Mouse (Mus musculus) forebrain, embryonic 14.5 days (tissue): Measurements from ENCODE around the gene Pdhx. TPM values are rescaled to one million over a fixed set of nuclear protein-coding genes. Genes with fewer than 3 reads are reported as not detected.

ENCODE experiments used
- ATAC-seq: fragments of 200-750 bp; cut with Nextera tagmentation; 2 replicates; pipeline ENCODE4 v1.8.0; 2017; ENCODE audit warnings: mild to moderate bottlenecking, moderate library complexity
- DNase-seq: peaks from one replicate; pipeline ENCODE4 v3.0.0-alpha.2; 2015; ENCODE audit warnings: low spot score
- H3K27ac ChIP-seq: fragments of 300-500 bp; sonication (generic); 2 replicates; pipeline ENCODE4 v1.5.1; 2014; ENCODE audit warnings: low read depth, mild to moderate bottlenecking, control low read depth, low read length, moderate library complexity
- H3K27me3 ChIP-seq: fragments of 300-500 bp; sonication (generic); replicated peaks from 2 replicates; pipeline ENCODE4 v1.6.1; 2014; ENCODE audit warnings: low read length, control low read depth, mixed read lengths; ENCODE audit not compliant: control insufficient read depth, insufficient read depth
- H3K36me3 ChIP-seq: fragments of 300-500 bp; sonication (generic); 2 replicates; pipeline ENCODE4 v1.6.1; 2014; ENCODE audit warnings: low read length, control low read depth; ENCODE audit not compliant: control insufficient read depth, insufficient read depth
- H3K4me1 ChIP-seq: fragments of 300-500 bp; sonication (generic); 2 replicates; pipeline ENCODE4 v1.6.1; 2014; ENCODE audit warnings: antibody characterized with exemption, low read length, control low read depth; ENCODE audit not compliant: control insufficient read depth, insufficient read depth
- H3K4me2 ChIP-seq: fragments of 300-500 bp; sonication (generic); 2 replicates; pipeline ENCODE4 v1.6.1; 2014; ENCODE audit warnings: mild to moderate bottlenecking, control low read depth, low read length
- H3K4me3 ChIP-seq: fragments of 300-500 bp; sonication (generic); 2 replicates; pipeline ENCODE4 v1.5.1; 2014; ENCODE audit warnings: low read depth, low read length, control low read depth
- H3K9ac ChIP-seq: fragments of 300-500 bp; sonication (generic); 2 replicates; pipeline ENCODE4 v1.6.1; 2014; ENCODE audit warnings: mild to moderate bottlenecking, low read length, control low read depth, moderate library complexity
- H3K9me3 ChIP-seq: fragments of 300-500 bp; sonication (generic); replicated peaks from 2 replicates; pipeline ENCODE4 v1.6.1; 2016; ENCODE audit warnings: low read length, control low read depth, mixed read lengths; ENCODE audit not compliant: control insufficient read depth
- WGBS: fragments of 180-500 bp; shearing (Covaris S2); extraction: QIAGEN DNeasy Blood & Tissue Kit; methylation state at CpG from one replicate; pipeline ENCODE4 v1.1.7; 2014; 5-methylcytosine and 5-hydroxymethylcytosine counted together
- polyA plus RNA-seq: library from polyadenylated mRNA; unstranded; fragments of >200 nt; fragmentation: Nextera tagmentation; extraction: Ambion mirVana; gene quantifications from 2 replicates; pipeline ENCODE4 v1.2.1, GENCODE M21; 2014

The Pdhx gene
- polyA plus RNA-seq, 1 experiment from 2014 or later: 63.8 TPM

DNA sequence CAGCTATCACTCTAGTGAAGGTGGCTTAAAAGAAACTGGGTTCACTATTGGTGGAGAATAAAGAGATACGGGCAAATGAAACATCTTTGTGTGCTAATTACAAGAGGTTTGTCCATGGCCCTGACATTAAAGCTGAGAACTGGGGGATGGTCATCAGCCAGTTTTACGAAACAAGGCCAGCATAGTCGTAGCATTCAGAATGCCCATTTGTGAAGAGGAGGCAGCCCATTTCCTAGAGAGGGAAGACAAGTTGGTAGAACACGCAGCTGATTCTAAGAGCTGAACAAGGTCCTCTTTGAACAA is 85.7 kb downstream of the Pdhx start:
- no peaks in the 10 kb centered on the region for H3K36me3 ChIP-seq
- H3K9me3 ChIP-seq: no peaks in the 10 kb centered on the region
- H3K9ac ChIP-seq: no peak overlapping the region
- H3K27ac ChIP-seq: no peak overlapping the region
- no peaks in the 10 kb centered on the region for H3K4me1 ChIP-seq
- no peak overlapping the region for H3K4me3 ChIP-seq
- WGBS: 87% methylated on average over 4 of the region's 4 CpGs
- ATAC-seq (no peak), DNase-seq (no peak)
- H3K4me2 ChIP-seq: no peak overlapping the region
- no peaks in the 10 kb centered on the region for H3K27me3 ChIP-seq

DNA sequence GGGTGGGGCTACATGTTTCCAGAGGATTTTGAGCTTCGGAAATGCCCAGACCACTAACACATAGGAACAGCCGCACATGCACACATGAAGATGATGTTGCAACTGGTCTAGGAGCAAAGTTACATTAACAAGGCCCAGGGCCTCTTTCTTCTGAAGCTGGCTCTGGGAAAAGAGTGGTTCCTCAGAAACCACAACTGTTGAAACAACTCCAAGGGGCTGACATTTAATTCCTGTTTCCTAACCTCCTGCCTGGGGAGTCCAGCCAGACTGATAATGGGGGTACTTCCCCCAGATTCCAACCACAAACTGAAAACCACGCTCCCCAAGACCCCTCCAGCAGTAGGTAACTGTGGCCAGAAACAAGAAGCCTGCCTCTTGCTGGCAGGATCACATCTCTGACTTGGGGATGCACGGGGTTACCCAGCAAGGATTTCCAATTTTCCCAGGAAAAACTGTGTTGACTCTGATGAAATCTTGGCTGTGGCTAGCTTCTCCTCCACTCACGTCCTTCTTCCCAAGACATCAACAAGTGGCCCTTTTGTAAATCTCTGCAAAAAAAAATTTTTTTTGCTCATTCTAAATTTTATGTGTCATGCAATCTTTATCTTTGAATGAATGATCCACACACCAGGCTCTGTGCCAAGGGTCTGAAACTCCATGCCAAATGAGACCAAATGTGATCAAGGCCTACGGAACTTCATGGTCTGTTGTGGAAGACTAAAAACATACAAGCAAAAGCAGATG is 86.2 kb downstream of the Pdhx start:
- Histone ChIP-seq H3K4me3 (no peak overlapping the region), H3K4me1 (no peaks in the 10 kb centered on the region), H3K27ac (no peak overlapping the region), H3K9ac (no peak overlapping the region), H3K36me3 (no peaks in the 10 kb centered on the region), H3K27me3 (no peaks in the 10 kb centered on the region), H3K4me2 (no peak overlapping the region), H3K9me3 (no peaks in the 10 kb centered on the region)
- WGBS: 89% methylated on average over 6 of the region's 6 CpGs
- DNase-seq: no peak
- ATAC-seq: no peak

DNA sequence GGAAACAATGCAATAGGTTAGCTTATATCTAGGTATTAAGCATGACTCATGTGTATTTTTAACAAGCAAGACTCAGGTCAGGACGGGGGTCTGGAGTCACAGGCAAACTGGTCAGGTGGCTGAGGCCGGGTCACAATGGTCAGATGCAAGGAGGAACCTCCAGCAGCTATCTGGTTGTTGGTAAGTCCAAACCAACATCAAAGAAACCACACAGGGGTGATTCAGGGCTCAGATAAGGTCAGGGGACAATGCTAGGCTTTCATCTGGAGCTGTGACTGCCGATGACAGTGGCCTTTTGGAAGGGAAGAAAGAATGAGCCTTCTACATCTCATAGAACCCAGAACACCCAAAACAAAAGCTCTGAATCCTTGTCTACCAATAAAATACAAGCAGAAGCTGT is 86.9 kb downstream of the Pdhx start:
- ATAC-seq (no peak), DNase-seq (no peak)
- no peak overlapping the region for H3K9ac ChIP-seq
- H3K9me3 ChIP-seq: no peaks in the 10 kb centered on the region
- no peak overlapping the region for H3K4me2 ChIP-seq
- H3K36me3 ChIP-seq: no peaks in the 10 kb centered on the region
- H3K27ac ChIP-seq: no peak overlapping the region
- 74% methylated on average over 3 of the region's 3 CpGs for WGBS
- no peaks in the 10 kb centered on the region for H3K27me3 ChIP-seq
- no peak overlapping the region for H3K4me3 ChIP-seq
- no peaks in the 10 kb centered on the region for H3K4me1 ChIP-seq

DNA sequence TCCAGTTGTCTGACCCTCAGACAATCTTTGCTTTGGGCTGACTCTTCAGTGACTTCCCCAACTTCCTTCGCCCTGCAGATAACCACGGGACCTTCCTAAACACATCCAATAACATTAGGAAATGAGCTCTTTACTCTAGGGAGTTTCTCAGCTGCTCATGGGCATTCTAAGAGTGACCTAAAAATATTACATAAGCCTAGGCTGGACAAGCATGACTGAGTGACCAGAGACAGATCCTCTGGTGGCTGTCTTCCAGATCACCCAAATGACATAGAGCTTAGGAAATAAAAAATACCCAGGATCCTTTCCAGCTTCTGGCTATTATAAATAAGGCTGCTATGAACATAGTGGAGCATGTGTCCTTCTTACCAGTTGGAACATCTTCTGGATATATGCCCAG is 90.5 kb downstream of the Pdhx start:
- no peak overlapping the region for H3K9ac ChIP-seq
- DNase-seq: no peak
- H3K4me1 ChIP-seq: no peaks in the 10 kb centered on the region
- WGBS: 90% methylated on average over 2 of the region's 2 CpGs
- H3K4me2 ChIP-seq: no peak overlapping the region
- no peak for ATAC-seq
- H3K4me3 ChIP-seq: no peak overlapping the region
- H3K27me3 ChIP-seq: no peaks in the 10 kb centered on the region
- H3K9me3 ChIP-seq: no peaks in the 10 kb centered on the region
- no peaks in the 10 kb centered on the region for H3K36me3 ChIP-seq
- H3K27ac ChIP-seq: no peak overlapping the region

DNA sequence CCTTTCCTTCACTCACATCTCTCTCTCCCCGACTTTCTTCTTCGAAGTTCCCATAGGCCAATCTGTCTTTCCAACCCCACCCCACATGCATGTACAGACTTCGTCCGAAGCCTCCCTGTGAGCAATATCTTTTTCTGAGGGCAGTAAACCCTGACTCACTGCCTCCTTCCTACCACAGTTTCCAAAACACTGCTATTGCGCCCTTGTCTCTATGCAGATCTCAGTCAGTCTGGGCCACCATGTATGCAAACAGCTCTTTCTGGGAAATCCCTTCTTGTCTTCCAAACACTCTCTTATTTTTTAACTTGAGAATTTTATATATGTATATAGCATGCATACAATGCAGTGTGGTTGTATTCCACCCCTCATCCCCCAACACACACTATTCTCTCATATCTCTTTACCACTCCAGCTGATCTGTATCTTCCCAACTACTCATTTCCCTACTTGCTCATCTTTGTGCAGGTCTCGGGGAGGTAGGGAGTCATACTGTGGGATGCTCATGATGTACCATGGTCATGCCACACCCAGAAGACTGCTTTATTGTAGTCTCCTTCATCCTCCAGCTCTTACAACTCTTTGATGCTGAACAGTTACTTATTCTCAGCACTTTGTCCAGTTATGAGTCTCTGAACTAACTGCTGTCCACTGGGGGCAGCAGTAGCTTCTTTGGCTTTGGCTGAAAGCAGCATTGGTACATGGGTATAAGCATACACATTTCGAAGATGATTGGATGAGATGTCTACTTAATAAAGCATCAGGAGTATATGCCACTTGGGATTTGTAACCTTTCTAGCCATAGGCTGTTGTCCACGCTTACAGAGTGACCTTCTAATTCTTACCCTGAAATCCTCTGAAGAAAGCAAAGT is 91.6 kb downstream of the Pdhx start:
- no peaks in the 10 kb centered on the region for H3K9me3 ChIP-seq
- H3K9ac ChIP-seq: no peak overlapping the region
- 86% methylated on average over 8 of the region's 8 CpGs for WGBS
- no peak overlapping the region for H3K4me2 ChIP-seq
- H3K4me1 ChIP-seq: no peaks in the 10 kb centered on the region
- ATAC-seq: no peak
- no peak overlapping the region for H3K4me3 ChIP-seq
- no peaks in the 10 kb centered on the region for H3K27me3 ChIP-seq
- DNase-seq: no peak
- no peaks in the 10 kb centered on the region for H3K36me3 ChIP-seq
- no peak overlapping the region for H3K27ac ChIP-seq

DNA sequence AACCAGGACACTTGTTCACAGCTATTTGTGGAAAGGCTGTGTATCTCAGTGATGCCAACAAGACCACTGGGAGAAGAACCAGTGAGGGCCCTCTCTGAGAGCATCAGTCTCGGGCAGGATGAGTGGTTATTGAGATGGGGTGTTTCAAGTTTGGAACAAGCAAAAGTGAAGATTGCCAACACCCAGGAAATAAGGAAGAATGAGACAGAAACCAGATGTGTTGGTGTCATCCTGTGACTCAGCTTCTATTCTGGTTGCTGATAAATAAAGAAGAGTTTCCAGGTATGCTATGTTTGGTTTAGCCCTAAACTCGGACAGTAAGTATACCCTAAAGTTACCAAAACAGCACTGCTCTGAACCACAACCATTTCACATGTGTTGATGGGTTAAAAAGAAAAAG is 92.4 kb downstream of the Pdhx start:
- H3K4me1 ChIP-seq: no peaks in the 10 kb centered on the region
- no peaks in the 10 kb centered on the region for H3K27me3 ChIP-seq
- DNase-seq: no peak
- no peak overlapping the region for H3K4me3 ChIP-seq
- no peaks in the 10 kb centered on the region for H3K9me3 ChIP-seq
- H3K27ac ChIP-seq: no peak overlapping the region
- H3K36me3 ChIP-seq: no peaks in the 10 kb centered on the region
- no peak overlapping the region for H3K9ac ChIP-seq
- no peak for ATAC-seq
- 73% methylated on average over 2 of the region's 2 CpGs for WGBS
- no peak overlapping the region for H3K4me2 ChIP-seq

DNA sequence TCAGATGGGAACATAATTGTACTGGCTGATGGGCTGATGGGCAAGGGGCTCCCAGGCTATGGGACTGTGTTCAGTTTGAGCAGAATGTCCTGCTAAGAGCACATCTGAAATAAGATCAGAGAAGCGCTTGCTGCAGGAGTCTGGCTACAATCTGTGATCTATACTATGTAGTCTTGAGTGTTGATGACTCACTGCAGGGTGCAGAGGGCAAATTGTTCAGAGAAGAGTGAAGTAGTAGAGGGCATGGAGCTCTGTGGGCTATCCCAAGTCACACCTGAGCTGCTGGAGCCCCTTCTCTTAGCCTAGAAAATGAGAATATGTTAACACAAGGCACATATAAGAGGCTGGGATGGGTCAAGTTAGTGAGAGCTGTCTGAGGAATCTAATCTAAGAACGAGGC is 93.8 kb downstream of the Pdhx start:
- no peaks in the 10 kb centered on the region for H3K4me1 ChIP-seq
- H3K4me3 ChIP-seq: no peak overlapping the region
- H3K27ac ChIP-seq: no peak overlapping the region
- DNase-seq: no peak
- H3K36me3 ChIP-seq: no peaks in the 10 kb centered on the region
- 91% methylated on average over 2 of the region's 2 CpGs for WGBS
- no peak for ATAC-seq
- H3K27me3 ChIP-seq: no peaks in the 10 kb centered on the region
- no peaks in the 10 kb centered on the region for H3K9me3 ChIP-seq
- H3K9ac ChIP-seq: no peak overlapping the region
- no peak overlapping the region for H3K4me2 ChIP-seq

DNA sequence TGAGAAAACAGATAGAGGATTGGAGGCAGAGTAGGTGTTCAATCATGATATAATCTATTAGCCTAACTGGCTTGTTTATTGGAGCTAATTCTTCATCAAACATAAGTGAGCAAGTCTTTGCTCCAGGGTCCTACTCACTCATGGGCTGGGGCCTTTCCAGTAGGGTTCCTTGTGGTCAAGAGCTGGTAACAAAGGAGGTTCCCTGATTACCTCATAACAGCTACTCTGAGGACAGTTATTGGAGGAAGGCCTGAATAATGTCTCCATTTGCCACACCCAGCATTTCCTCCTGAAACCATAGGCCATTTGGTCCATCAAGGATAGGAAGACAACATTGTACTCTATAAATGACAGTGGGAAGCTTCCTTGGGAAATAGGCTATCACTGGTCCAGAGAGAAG is 94.2 kb downstream of the Pdhx start:
- no peaks in the 10 kb centered on the region for H3K9me3 ChIP-seq
- no peak overlapping the region for H3K9ac ChIP-seq
- H3K36me3 ChIP-seq: no peaks in the 10 kb centered on the region
- ATAC-seq: no peak
- H3K27me3 ChIP-seq: no peaks in the 10 kb centered on the region
- no peak for DNase-seq
- no peaks in the 10 kb centered on the region for H3K4me1 ChIP-seq
- no peak overlapping the region for H3K4me2 ChIP-seq
- no peak overlapping the region for H3K4me3 ChIP-seq
- no peak overlapping the region for H3K27ac ChIP-seq

DNA sequence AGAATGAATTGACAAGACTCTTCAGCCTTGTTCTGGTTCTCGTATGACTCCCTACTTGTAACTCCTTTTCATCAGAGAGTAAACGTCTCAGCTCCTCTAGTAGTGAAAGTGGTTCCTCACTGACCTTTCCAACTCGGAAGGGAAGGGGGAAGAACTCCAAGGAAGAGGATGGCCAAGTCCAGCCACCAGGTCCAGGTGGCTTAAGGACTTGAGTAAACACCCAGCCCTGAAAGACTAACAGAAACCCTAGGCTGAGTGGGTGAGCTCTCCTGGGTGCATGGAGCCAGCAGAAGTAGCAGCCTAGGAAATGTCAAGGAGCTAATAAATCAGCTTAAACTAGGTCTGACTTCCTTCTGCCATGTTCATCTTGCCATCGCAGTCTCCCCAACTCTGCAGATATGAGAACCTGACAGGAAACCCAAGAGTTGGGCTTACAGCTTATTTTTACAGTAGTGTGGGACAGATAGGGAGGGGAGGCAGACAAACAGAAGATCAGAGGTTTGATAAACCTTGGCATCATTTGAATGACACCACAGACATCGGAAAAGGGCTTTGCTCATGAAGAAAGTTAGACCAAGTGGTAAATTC is 97.9 kb downstream of the Pdhx start:
- no peak overlapping the region for H3K4me2 ChIP-seq
- no peaks in the 10 kb centered on the region for H3K4me1 ChIP-seq
- ATAC-seq (no peak), DNase-seq (no peak)
- H3K27ac ChIP-seq: no peak overlapping the region
- no peaks in the 10 kb centered on the region for H3K27me3 ChIP-seq
- H3K36me3 ChIP-seq: no peaks in the 10 kb centered on the region
- WGBS: 86% methylated on average over 5 of the region's 5 CpGs
- no peak overlapping the region for H3K9ac ChIP-seq
- no peak overlapping the region for H3K4me3 ChIP-seq
- H3K9me3 ChIP-seq: no peaks in the 10 kb centered on the region
